Mouse (Mus musculus): ENCODE data around the gene Pkdrej. TPM values are rescaled to one million over a fixed set of nuclear protein-coding genes. Genes with fewer than 3 reads are reported as not detected.
"Not testable (repeated sequence)": the region's sequence is repeated elsewhere in the genome, so short reads cannot be mapped to it uniquely, and the experiment has no call there.

Gene Pkdrej
- polyA plus RNA-seq, 2 experiments, result 0.10 to 0.14 TPM

DNA sequence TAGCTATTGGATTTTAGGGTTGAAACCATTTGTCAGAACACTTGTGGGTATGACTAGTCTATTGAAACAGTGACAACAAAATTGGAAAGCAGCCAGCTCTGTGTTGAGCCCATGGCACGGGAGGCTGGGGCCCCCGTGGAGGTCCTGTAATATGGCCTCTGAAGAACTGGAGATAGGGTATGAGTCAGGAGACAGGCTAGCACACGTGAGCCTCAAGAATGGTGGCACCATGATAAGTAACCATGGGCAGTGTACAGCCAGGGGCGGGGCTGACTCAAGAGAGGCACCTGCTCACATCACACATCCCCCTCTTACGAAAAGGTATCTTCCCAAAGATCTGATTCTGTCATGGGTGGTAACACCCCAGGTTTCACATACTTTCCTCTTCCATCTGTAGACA, 34.8 kb downstream of the Pkdrej start:
- WGBS (ENCODE audit: insufficient replicate concordance), result 29% methylated on average over 5 of the region's 5 CpGs
- Histone ChIP-seq H3K27ac (no peak overlapping the region), H3K4me2 (ENCODE audit: low read depth) (no peak overlapping the region), H3K9ac (replicated peaks) (no peak overlapping the region), H3K4me3 (ENCODE audit: insufficient read depth in 1 of 2, low read depth in 2 of 2, low read length in 2 of 2) (no peak overlapping the region), H3K4me1 (replicated peaks; ENCODE audit: control insufficient read depth in 2 of 2, insufficient read depth in 2 of 2, low read length in 1 of 2) (no peaks in the 10 kb centered on the region), H3K27me3 (ENCODE audit: control insufficient read depth, insufficient read depth, low read length) (no peaks in the 10 kb centered on the region), H3K36me3 (replicated peaks; ENCODE audit: control insufficient read depth, insufficient read depth, low read depth) (no peaks in the 10 kb centered on the region), H3K9me3 (ENCODE audit: control insufficient read depth, low read length) (no peaks in the 10 kb centered on the region)
- TF ChIP-seq CTCF (IDR thresholded peaks at IDR 0.05; ENCODE audit: low read depth) (no peak), EP300 (IDR thresholded peaks at IDR 0.05; ENCODE audit: low read depth) (no peak)
- DNase-seq (ENCODE audit: low read depth in 3 of 3, low spot score in 3 of 3) (no peak), ATAC-seq (ENCODE audit: insufficient read depth) (no peak)

DNA sequence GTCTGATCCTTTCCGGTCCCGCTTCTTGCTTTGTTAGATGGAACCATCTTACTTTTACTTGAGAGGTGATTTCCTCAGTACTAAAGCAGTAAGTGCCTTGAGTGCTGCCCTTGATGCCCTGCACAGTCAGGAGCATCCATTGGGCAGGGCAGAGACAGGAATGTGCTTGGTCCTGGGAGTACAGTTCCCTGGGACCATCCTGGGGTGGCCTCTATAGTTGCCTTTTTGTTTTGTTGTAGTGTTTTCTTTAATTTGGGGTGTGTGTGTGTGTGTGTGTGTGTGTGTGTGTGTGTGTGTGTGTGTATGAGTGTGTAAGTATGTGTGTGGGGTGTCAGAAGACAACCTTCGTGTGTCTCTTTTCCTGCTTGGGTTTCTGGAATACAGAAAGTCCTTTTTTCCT, 37.2 kb downstream of the Pkdrej start:
- TF ChIP-seq CTCF (IDR thresholded peaks at IDR 0.05; ENCODE audit: low read depth) (no peak), EP300 (IDR thresholded peaks at IDR 0.05; ENCODE audit: low read depth) (no peak)
- ATAC-seq (ENCODE audit: insufficient read depth) (no peak), DNase-seq (ENCODE audit: low read depth in 3 of 3, low spot score in 3 of 3) (no peak)
- Histone ChIP-seq H3K9me3 (ENCODE audit: control insufficient read depth, low read length) (no peaks in the 10 kb centered on the region), H3K36me3 (replicated peaks; ENCODE audit: control insufficient read depth, insufficient read depth, low read depth) (no peaks in the 10 kb centered on the region), H3K4me1 (replicated peaks; ENCODE audit: control insufficient read depth in 2 of 2, insufficient read depth in 2 of 2, low read length in 1 of 2) (no peaks in the 10 kb centered on the region; a peak in 1 of 4 replicates), H3K4me2 (ENCODE audit: low read depth) (no peak overlapping the region), H3K9ac (replicated peaks) (no peak overlapping the region), H3K27me3 (ENCODE audit: control insufficient read depth, insufficient read depth, low read length) (no peaks in the 10 kb centered on the region), H3K4me3 (ENCODE audit: insufficient read depth in 1 of 2, low read depth in 2 of 2, low read length in 2 of 2) (no peak overlapping the region), H3K27ac (no peak overlapping the region)
- WGBS (ENCODE audit: insufficient replicate concordance), result 76% methylated on average over 3 of the region's 3 CpGs

DNA sequence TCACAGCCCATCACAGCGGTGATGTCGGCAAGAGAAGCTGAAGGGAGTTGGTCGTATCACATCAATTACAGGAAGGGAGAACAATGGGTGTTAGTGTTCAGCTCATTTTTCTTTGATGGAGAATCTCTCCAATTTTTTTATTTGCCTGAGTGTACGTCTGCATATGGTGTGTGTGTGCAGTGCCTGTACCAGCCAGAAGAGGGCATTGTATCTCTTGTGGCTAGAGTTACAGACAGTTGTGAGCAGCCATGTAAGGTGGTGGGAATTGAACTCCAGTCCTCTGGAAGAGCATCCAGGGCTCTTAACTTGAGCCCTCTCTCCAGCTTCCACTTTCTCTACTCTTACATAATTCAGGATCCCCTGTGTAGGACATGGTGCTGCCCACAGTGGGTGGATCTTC, 38.4 kb downstream of the Pkdrej start:
- H3K9ac ChIP-seq (replicated peaks), result no peak overlapping the region
- no peaks in the 10 kb centered on the region for H3K27me3 ChIP-seq (ENCODE audit: control insufficient read depth, insufficient read depth, low read length)
- no peaks in the 10 kb centered on the region for H3K36me3 ChIP-seq (replicated peaks; ENCODE audit: control insufficient read depth, insufficient read depth, low read depth)
- no peak for DNase-seq (ENCODE audit: low read depth in 3 of 3, low spot score in 3 of 3)
- H3K4me1 ChIP-seq (replicated peaks; ENCODE audit: control insufficient read depth in 2 of 2, insufficient read depth in 2 of 2, low read length in 1 of 2), result no peaks in the 10 kb centered on the region; a peak in 1 of 4 replicates
- H3K9me3 ChIP-seq (ENCODE audit: control insufficient read depth, low read length), result no peaks in the 10 kb centered on the region
- TF ChIP-seq EP300 (IDR thresholded peaks at IDR 0.05; ENCODE audit: low read depth) (no peak), CTCF (IDR thresholded peaks at IDR 0.05; ENCODE audit: low read depth) (peak; percentile 52)
- no peak for ATAC-seq (ENCODE audit: insufficient read depth)
- no peak overlapping the region for H3K4me2 ChIP-seq (ENCODE audit: low read depth)
- H3K27ac ChIP-seq, result no peak overlapping the region
- H3K4me3 ChIP-seq (ENCODE audit: insufficient read depth in 1 of 2, low read depth in 2 of 2, low read length in 2 of 2), result no peak overlapping the region
- 75% methylated on average over 4 of the region's 4 CpGs for WGBS (ENCODE audit: insufficient replicate concordance)

DNA sequence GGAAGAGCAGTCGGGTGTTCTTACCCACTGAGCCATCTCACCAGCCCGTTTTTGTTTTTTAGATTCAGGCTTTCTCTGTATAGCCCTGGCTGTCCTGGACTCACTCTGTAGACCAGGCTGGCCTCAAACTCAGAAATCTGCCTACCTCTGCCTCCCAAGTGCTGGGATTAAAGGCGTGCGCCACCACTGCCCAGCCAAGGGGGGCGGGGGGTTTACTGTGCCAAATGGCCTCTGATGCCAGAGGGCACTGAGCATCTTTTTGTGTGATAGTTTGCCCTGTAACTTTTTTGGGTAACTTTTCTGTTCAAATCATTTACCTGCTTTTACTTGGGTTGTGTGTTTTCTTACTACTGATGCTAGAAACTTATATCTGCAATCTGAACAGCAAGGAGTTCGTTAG, 42.6 kb downstream of the Pkdrej start:
- DNase-seq (ENCODE audit: low read depth in 3 of 3, low spot score in 3 of 3); H3K27me3 ChIP-seq (ENCODE audit: control insufficient read depth, insufficient read depth, low read length); H3K4me2 ChIP-seq (ENCODE audit: low read depth); H3K36me3 ChIP-seq (replicated peaks; ENCODE audit: control insufficient read depth, insufficient read depth, low read depth); H3K4me1 ChIP-seq (replicated peaks; ENCODE audit: control insufficient read depth in 2 of 2, insufficient read depth in 2 of 2, low read length in 1 of 2); H3K27ac ChIP-seq; ATAC-seq (ENCODE audit: insufficient read depth); H3K4me3 ChIP-seq (ENCODE audit: insufficient read depth in 1 of 2, low read depth in 2 of 2, low read length in 2 of 2); H3K9me3 ChIP-seq (ENCODE audit: control insufficient read depth, low read length); H3K9ac ChIP-seq (replicated peaks): not testable (repeated sequence)
- WGBS (ENCODE audit: insufficient replicate concordance), result 62% methylated on average over 6 of the region's 6 CpGs

DNA sequence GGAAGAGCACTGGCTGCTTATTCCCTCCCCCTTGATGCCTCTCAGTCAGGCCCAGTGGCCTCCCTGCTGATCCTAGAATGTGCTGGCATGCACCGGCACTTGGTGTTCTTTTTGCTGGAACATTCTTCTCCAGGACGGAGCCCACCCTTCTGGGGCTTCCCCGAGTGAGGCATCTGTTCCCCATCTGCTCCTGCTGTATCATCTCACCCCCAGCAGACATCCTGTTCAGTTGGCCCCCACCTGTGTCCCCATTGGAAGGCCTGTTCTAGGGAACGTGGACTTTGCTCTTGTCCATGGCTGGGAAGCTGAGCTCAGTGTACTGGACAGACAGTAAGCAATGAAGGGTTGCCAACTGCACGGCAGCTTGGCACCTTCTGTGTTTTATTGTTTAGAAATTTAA, 44.8 kb downstream of the Pkdrej start:
- H3K9me3 ChIP-seq (ENCODE audit: control insufficient read depth, low read length), result no peaks in the 10 kb centered on the region
- H3K4me1 ChIP-seq (replicated peaks; ENCODE audit: control insufficient read depth in 2 of 2, insufficient read depth in 2 of 2, low read length in 1 of 2), result peaks cover 0 to 5% of the 10 kb centered on the region in 2 experiments; a peak in 2 of 4 replicates
- no peak overlapping the region for H3K4me3 ChIP-seq (ENCODE audit: insufficient read depth in 1 of 2, low read depth in 2 of 2, low read length in 2 of 2)
- 43% methylated on average over 5 of the region's 5 CpGs for WGBS (ENCODE audit: insufficient replicate concordance)
- TF ChIP-seq EP300 (IDR thresholded peaks at IDR 0.05; ENCODE audit: low read depth) (no peak), CTCF (IDR thresholded peaks at IDR 0.05; ENCODE audit: low read depth) (no peak)
- peak in 1 of 3 experiments; percentile 15 for DNase-seq (ENCODE audit: low read depth in 3 of 3, low spot score in 3 of 3)
- H3K27ac ChIP-seq, result no peak overlapping the region
- no peak overlapping the region for H3K9ac ChIP-seq (replicated peaks)
- no peaks in the 10 kb centered on the region for H3K27me3 ChIP-seq (ENCODE audit: control insufficient read depth, insufficient read depth, low read length)
- no peaks in the 10 kb centered on the region for H3K36me3 ChIP-seq (replicated peaks; ENCODE audit: control insufficient read depth, insufficient read depth, low read depth)
- no peak overlapping the region for H3K4me2 ChIP-seq (ENCODE audit: low read depth)
- ATAC-seq (ENCODE audit: insufficient read depth), result peak; percentile 43; the same call in 1 of the 2 replicates
